In genomic region chr15:89177121-89177520, GRCm38 (mm10) we compare ENCODE assay signal across 8 mouse cellular contexts. TPM values are rescaled to one million over a fixed set of nuclear protein-coding genes. Genes with fewer than 3 reads are reported as not detected.
DNase-seq lines count a peak whose midpoint lies in the region; ATAC-seq and TF ChIP-seq lines count a peak whose summit lies in the region.

No protein-coding gene starts in this region.

- TF ChIP-seq POLR2A in brain, embryonic 14.5 days (IDR thresholded peaks at IDR 0.05; ENCODE audit: borderline replicate concordance, extremely low read depth, insufficient read depth, insufficient read length, poor library complexity, severe bottlenecking), result no peak

- H3K4me3 ChIP-seq in layer of hippocampus, adult 2 months, result no peak overlapping the region; the same call in 1 of the 2 replicates
- no peak overlapping the region for H3K4me3 ChIP-seq in hindbrain, embryonic 16.5 days (ENCODE audit: low read length)
- H3K4me3 ChIP-seq in midbrain, embryonic 15.5 days, result no peak overlapping the region

- peaks cover 74% of the 10 kb centered on the region for H3K4me1 ChIP-seq in hindbrain, embryonic 16.5 days (ENCODE audit: control insufficient read depth, insufficient read depth, low read depth, low read length)
- peaks cover 89% of the 10 kb centered on the region for H3K4me1 ChIP-seq in midbrain, embryonic 15.5 days

- peak in 1 of 2 experiments; percentile 71 for DNase-seq in layer of hippocampus, adult 2 months (ENCODE audit: low spot score in 2 of 2)
- no peak for DNase-seq in layer of hippocampus, adult 9-10 months (ENCODE audit: low spot score)
- peak; percentile 77 for DNase-seq in brain, embryonic 14.5 days (ENCODE audit: low read depth)
- DNase-seq in gastrocnemius, postnatal 10 days, result peak; percentile 59
- peak; percentile 66 for DNase-seq in liver
- peak; percentile 74 for DNase-seq in urinary bladder, adult 2 months (ENCODE audit: low spot score)

- WGBS in hindbrain, embryonic 16.5 days, result 8% methylated on average over 5 of the region's 5 CpGs
- WGBS in midbrain, embryonic 15.5 days, result 12% methylated on average over 5 of the region's 5 CpGs

- H3K4me2 ChIP-seq in hindbrain, embryonic 16.5 days (ENCODE audit: low read length), result peak overlapping the region; percentile 92
- H3K4me2 ChIP-seq in midbrain, embryonic 15.5 days, result peak overlapping the region; percentile 91

- TF ChIP-seq CTCF in layer of hippocampus, adult 2 months (conservative IDR thresholded peaks at IDR 0.05), result no peak
- no peak for TF ChIP-seq CTCF in brain, embryonic 14.5 days (IDR thresholded peaks at IDR 0.05; ENCODE audit: borderline replicate concordance, extremely low read depth, insufficient read depth, insufficient read length)

- ATAC-seq in hindbrain, embryonic 16.5 days, result no peak
- ATAC-seq in midbrain, embryonic 15.5 days (replicated peaks), result no peak

- no peaks in the 10 kb centered on the region for H3K27me3 ChIP-seq in hindbrain, embryonic 16.5 days (replicated peaks; ENCODE audit: control insufficient read depth, insufficient read depth, low read length)
- no peaks in the 10 kb centered on the region for H3K27me3 ChIP-seq in midbrain, embryonic 15.5 days (replicated peaks)

- no peaks in the 10 kb centered on the region for H3K36me3 ChIP-seq in hindbrain, embryonic 16.5 days (ENCODE audit: control insufficient read depth, insufficient read depth, low read length)
- H3K36me3 ChIP-seq in midbrain, embryonic 15.5 days (replicated peaks), result no peaks in the 10 kb centered on the region

- no peak overlapping the region for H3K9ac ChIP-seq in hindbrain, embryonic 16.5 days (ENCODE audit: low read depth, low read length)
- 0 out of 2 replicates have a peak overlapping the region, but pooled peaks have one; percentile 17 for H3K9ac ChIP-seq in midbrain, embryonic 15.5 days

- peak overlapping the region; percentile 74 for H3K27ac ChIP-seq in layer of hippocampus, adult 2 months
- peak overlapping the region; percentile 10; the same call in 1 of the 2 replicates for H3K27ac ChIP-seq in hindbrain, embryonic 16.5 days (ENCODE audit: low read depth, low read length)
- 0 out of 2 replicates have a peak overlapping the region, but pooled peaks have one; percentile 20 for H3K27ac ChIP-seq in midbrain, embryonic 15.5 days

- no peaks in the 10 kb centered on the region for H3K9me3 ChIP-seq in hindbrain, embryonic 16.5 days (ENCODE audit: control insufficient read depth, low read length)
- H3K9me3 ChIP-seq in midbrain, embryonic 15.5 days, result no peaks in the 10 kb centered on the region

RNA-seq across cellular contexts. Expression of gene Plxnb2, which starts 3.5 kb away (rescaled TPM):
- total RNA-seq in layer of hippocampus, adult 2 months (2021), result 10 to 100 TPM; 49.7 to 59.1 TPM
- 194 and 213 TPM in 2 replicates for polyA plus RNA-seq in brain, embryonic 14.5 days (2012; rRNA removed)
- 10 to 100 TPM; 28.9 to 43.0 TPM for total RNA-seq in gastrocnemius, postnatal 10 days (2021)
- 85.2 and 106 TPM in 2 replicates for polyA plus RNA-seq in hindbrain, embryonic 16.5 days (2015; fragmentation: Nextera tagmentation; extraction: Ambion mirVana)
- 101 and 108 TPM in 2 replicates for polyA plus RNA-seq in midbrain, embryonic 15.5 days (2015; fragmentation: Nextera tagmentation; extraction: Ambion mirVana)
- 171 and 187 TPM in 2 replicates for polyA plus RNA-seq in urinary bladder, adult 2 months (2012; rRNA removed)

RNA-seq across cellular contexts. Expression of gene Dennd6b, which starts 19.2 kb away (rescaled TPM):
- total RNA-seq in layer of hippocampus, adult 2 months (2021), result 10 to 100 TPM; 39.6 to 41.5 TPM
- polyA plus RNA-seq in brain, embryonic 14.5 days (2012; rRNA removed), result 134 and 196 TPM in 2 replicates
- 1 to 10 TPM; 4.5 to 7.0 TPM for total RNA-seq in gastrocnemius, postnatal 10 days (2021)
- 86.6 and 93.2 TPM in 2 replicates for polyA plus RNA-seq in hindbrain, embryonic 16.5 days (2015; fragmentation: Nextera tagmentation; extraction: Ambion mirVana)
- 117 and 123 TPM in 2 replicates for polyA plus RNA-seq in midbrain, embryonic 15.5 days (2015; fragmentation: Nextera tagmentation; extraction: Ambion mirVana)
- 16.0 and 23.8 TPM in 2 replicates for polyA plus RNA-seq in urinary bladder, adult 2 months (2012; rRNA removed)

RNA-seq across cellular contexts. Expression of gene Mapk11, which starts 27.7 kb away (rescaled TPM):
- 10 to 100 TPM; 21.6 to 25.8 TPM for total RNA-seq in layer of hippocampus, adult 2 months (2021)
- 61.9 and 75.4 TPM in 2 replicates for polyA plus RNA-seq in brain, embryonic 14.5 days (2012; rRNA removed)
- 1 to 10 TPM; 2.1 to 3.0 TPM for total RNA-seq in gastrocnemius, postnatal 10 days (2021)
- 23.7 and 28.3 TPM in 2 replicates for polyA plus RNA-seq in hindbrain, embryonic 16.5 days (2015; fragmentation: Nextera tagmentation; extraction: Ambion mirVana)
- 30.8 and 32.5 TPM in 2 replicates for polyA plus RNA-seq in midbrain, embryonic 15.5 days (2015; fragmentation: Nextera tagmentation; extraction: Ambion mirVana)
- 6.6 and 7.5 TPM in 2 replicates for polyA plus RNA-seq in urinary bladder, adult 2 months (2012; rRNA removed)

RNA-seq across cellular contexts. Expression of gene Ppp6r2, which starts 34.2 kb away (rescaled TPM):
- total RNA-seq in layer of hippocampus, adult 2 months (2021), result 100 to 1,000 TPM; 170 to 172 TPM
- polyA plus RNA-seq in brain, embryonic 14.5 days (2012; rRNA removed), result 129 and 168 TPM in 2 replicates
- total RNA-seq in gastrocnemius, postnatal 10 days (2021), result 10 to 100 TPM; 60.1 to 61.9 TPM
- 59.4 and 71.5 TPM in 2 replicates for polyA plus RNA-seq in hindbrain, embryonic 16.5 days (2015; fragmentation: Nextera tagmentation; extraction: Ambion mirVana)
- polyA plus RNA-seq in midbrain, embryonic 15.5 days (2015; fragmentation: Nextera tagmentation; extraction: Ambion mirVana), result 83.2 and 89.8 TPM in 2 replicates
- polyA plus RNA-seq in urinary bladder, adult 2 months (2012; rRNA removed), result 29.1 and 41.4 TPM in 2 replicates

RNA-seq across cellular contexts. Expression of gene Mapk12, which starts 36.6 kb away (rescaled TPM):
- 1 to 10 TPM; 4.4 to 5.6 TPM for total RNA-seq in layer of hippocampus, adult 2 months (2021)
- polyA plus RNA-seq in brain, embryonic 14.5 days (2012; rRNA removed), result 12.8 and 15.5 TPM in 2 replicates
- 10 to 100 TPM; 76.0 to 77.1 TPM for total RNA-seq in gastrocnemius, postnatal 10 days (2021)
- 4.1 and 4.4 TPM in 2 replicates for polyA plus RNA-seq in hindbrain, embryonic 16.5 days (2015; fragmentation: Nextera tagmentation; extraction: Ambion mirVana)
- polyA plus RNA-seq in midbrain, embryonic 15.5 days (2015; fragmentation: Nextera tagmentation; extraction: Ambion mirVana), result 4.0 and 5.1 TPM in 2 replicates
- 44.5 and 49.8 TPM in 2 replicates for polyA plus RNA-seq in urinary bladder, adult 2 months (2012; rRNA removed)

Comparison
In these comparisons a context has a peak if more than half of its experiments do, and no peak if none do; other contexts are left out.
1. H3K27ac ChIP-seq: peak in every context shown above with its lines; median percentile 74 in layer of hippocampus, adult 2 months; 20 in midbrain, embryonic 15.5 days; 10 in hindbrain, embryonic 16.5 days.